Mouse (Mus musculus) hindbrain, embryonic 12.5 days (tissue): ENCODE measurements around the gene S100a4. TPM values are rescaled to one million over a fixed set of nuclear protein-coding genes. Genes with fewer than 3 reads are reported as not detected.

Experiments
- ATAC-seq: fragments of 200-750 bp; cut with Nextera tagmentation; 2 replicates; pipeline ENCODE4 v1.8.0; 2017; ENCODE audit warnings: moderate TSS enrichment; ENCODE audit not compliant: low FRiP score
- H3K27ac ChIP-seq: fragments of 300-500 bp; sonication (generic); 2 replicates; pipeline ENCODE4 v1.5.1; 2016; ENCODE audit warnings: mild to moderate bottlenecking
- H3K27me3 ChIP-seq: fragments of 300-500 bp; sonication (generic); 2 replicates; pipeline ENCODE4 v1.6.1; 2016; ENCODE audit warnings: mild to moderate bottlenecking
- H3K36me3 ChIP-seq: fragments of 300-500 bp; sonication (generic); 2 replicates; pipeline ENCODE4 v1.6.1; 2016; ENCODE audit warnings: mild to moderate bottlenecking
- H3K4me1 ChIP-seq: fragments of 300-500 bp; sonication (generic); 2 replicates; pipeline ENCODE4 v1.6.1; 2016
- H3K4me2 ChIP-seq: fragments of 300-500 bp; sonication (generic); replicated peaks from 2 replicates; pipeline ENCODE4 v1.6.1; 2016; ENCODE audit warnings: mild to moderate bottlenecking
- H3K4me3 ChIP-seq: fragments of 300-500 bp; sonication (generic); 2 replicates; pipeline ENCODE4 v1.5.1; 2016; ENCODE audit warnings: mild to moderate bottlenecking
- H3K9ac ChIP-seq: fragments of 300-500 bp; sonication (generic); 2 replicates; pipeline ENCODE4 v1.6.1; 2016; ENCODE audit warnings: mild to moderate bottlenecking, moderate library complexity
- H3K9me3 ChIP-seq: fragments of 300-500 bp; sonication (generic); replicated peaks from 2 replicates; pipeline ENCODE4 v1.6.1; 2016; ENCODE audit warnings: mild to moderate bottlenecking
- WGBS: fragments of 180-500 bp; shearing (Covaris S2); methylation state at CpG from one replicate; pipeline ENCODE4 v1.1.7; 2016; 5-methylcytosine and 5-hydroxymethylcytosine counted together
- polyA plus RNA-seq: library from polyadenylated mRNA; unstranded; fragments of >200 nt; fragmentation: Nextera tagmentation; extraction: Ambion mirVana; gene quantifications from 2 replicates; pipeline ENCODE4 v1.2.1, GENCODE M21; 2016

Gene S100a4
- polyA plus RNA-seq, 1 experiment from 2014 or later, result 1.3 TPM

DNA sequence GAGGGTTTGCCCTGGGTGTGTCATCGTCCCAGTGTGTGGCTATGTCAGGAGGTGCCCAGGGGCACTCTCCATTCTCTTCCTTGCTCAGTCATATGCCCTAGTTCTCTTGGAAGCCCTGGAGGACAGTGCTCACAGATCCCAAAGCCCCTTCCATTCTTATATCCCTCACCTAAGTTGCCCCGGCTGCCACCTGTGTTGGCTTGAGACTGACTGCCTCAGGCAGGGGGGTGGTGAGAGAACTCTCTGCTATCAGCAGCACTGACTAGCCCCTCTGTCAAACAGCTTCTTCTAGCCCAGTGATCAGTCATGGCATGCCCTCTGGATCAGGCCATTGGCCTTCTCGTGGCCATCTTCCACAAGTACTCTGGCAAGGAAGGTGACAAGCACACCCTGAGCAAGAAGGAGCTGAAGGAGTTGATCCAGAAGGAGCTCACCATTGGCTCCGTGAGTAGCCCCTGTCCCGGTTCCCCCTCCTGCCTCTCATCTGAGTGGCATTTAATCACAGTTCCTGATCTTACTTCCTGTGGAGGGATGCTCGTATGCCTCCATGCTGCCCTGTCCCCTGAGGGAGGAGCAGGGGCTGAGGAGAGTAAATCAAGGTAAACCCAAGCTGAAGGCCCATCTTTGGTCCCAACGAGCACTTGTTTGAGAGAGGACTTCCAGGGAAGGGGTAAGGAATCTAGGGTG is 10.0 kb downstream of the S100a4 start:
- Histone ChIP-seq H3K9me3 (no peaks in the 10 kb centered on the region), H3K9ac (no peak overlapping the region), H3K27ac (no peak overlapping the region), H3K27me3 (0 out of 2 replicates have a peak, but pooled peaks cover 9% of the 10 kb centered on the region), H3K36me3 (no peaks in the 10 kb centered on the region), H3K4me3 (peak overlapping the region; percentile 29; the same call in 1 of the 2 replicates), H3K4me2 (peak overlapping the region; percentile 66), H3K4me1 (peaks cover 7% of the 10 kb centered on the region)
- 75% methylated on average over 7 of the region's 7 CpGs for WGBS
- ATAC-seq, result no peak; the same call in 1 of the 2 replicates

DNA sequence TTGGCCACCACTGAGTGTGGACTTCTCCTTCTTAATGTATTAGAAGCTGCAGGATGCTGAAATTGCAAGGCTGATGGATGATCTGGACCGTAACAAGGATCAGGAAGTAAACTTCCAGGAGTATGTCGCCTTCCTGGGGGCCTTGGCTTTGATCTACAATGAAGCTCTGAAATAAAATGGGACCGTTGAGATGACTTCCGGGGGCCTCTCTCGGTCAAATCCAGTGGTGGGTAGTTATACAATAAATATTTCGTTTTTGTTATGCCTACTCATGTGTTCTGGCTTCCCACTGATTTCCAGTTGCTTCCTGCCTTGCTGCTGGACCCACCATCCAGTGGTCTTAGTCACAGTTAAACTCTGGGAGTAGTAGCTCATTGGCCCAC is 10.6 kb downstream of the S100a4 start:
- no peaks in the 10 kb centered on the region for H3K36me3 ChIP-seq
- H3K4me3 ChIP-seq, result no peak overlapping the region
- no peaks in the 10 kb centered on the region for H3K9me3 ChIP-seq
- H3K27ac ChIP-seq, result no peak overlapping the region
- ATAC-seq, result no peak
- H3K9ac ChIP-seq, result no peak overlapping the region
- peaks cover 7% of the 10 kb centered on the region for H3K4me1 ChIP-seq
- no peak overlapping the region for H3K4me2 ChIP-seq
- 94% methylated on average over 6 of the region's 6 CpGs for WGBS
- H3K27me3 ChIP-seq, result 0 out of 2 replicates have a peak, but pooled peaks cover 9% of the 10 kb centered on the region

DNA sequence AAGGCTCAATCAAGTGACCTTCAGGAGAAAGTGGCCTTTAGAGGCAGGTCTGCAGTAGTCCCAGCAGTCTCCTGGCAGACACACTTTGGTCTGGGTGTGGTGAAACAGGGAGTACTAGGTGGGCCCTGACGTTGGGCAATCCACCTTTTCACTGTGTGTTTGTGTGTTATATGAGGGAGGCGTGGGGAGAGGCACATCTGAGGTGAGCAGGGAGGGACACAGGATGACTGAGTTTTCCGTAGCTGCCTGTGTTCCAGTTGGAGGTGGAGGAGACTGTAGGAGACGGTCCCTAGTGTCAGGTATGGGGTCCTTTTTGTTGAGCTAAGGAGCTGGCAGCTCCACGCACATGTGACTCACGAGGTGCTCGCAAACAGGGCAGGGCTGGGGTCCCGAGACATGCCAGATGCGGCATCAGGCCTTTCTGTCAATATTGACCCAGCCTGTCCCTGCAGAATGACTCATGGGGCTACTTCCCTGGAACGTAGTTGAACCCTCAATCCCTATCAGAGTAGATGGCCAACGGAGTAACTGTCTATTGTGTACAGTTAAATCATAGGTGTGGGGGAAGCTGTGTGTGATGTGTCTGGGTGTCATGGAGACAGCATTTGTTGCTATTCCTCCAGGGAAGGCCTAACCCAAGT is 11.2 kb downstream of the S100a4 start:
- Histone ChIP-seq H3K4me3 (no peak overlapping the region), H3K9me3 (no peaks in the 10 kb centered on the region), H3K36me3 (no peaks in the 10 kb centered on the region), H3K4me2 (no peak overlapping the region), H3K27ac (no peak overlapping the region), H3K9ac (no peak overlapping the region), H3K4me1 (peaks cover 7% of the 10 kb centered on the region), H3K27me3 (0 out of 2 replicates have a peak, but pooled peaks cover 9% of the 10 kb centered on the region)
- ATAC-seq, result no peak
- WGBS, result 86% methylated on average over 11 of the region's 11 CpGs

DNA sequence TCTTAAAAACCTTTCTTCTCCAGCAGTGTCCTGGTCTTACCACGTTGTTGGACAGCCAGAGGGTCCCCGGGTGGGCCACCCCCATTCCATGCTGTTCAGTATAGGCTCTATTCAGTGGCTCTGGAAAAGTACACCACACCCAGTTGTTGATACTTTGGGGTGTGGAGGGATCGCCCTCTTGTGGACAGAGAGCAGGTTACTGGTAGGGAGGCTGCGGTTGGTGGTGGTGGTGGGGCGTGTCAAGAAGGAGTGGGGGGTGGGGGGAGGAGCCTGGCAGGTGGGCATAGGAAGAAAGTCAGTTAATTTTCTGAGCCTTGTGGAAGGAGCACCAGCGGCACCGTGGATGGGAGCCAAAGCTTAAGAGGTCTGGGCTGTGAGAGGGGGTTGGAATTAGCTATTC is 11.8 kb downstream of the S100a4 start:
- Histone ChIP-seq H3K27ac (no peak overlapping the region), H3K36me3 (no peaks in the 10 kb centered on the region), H3K4me2 (no peak overlapping the region), H3K9me3 (no peaks in the 10 kb centered on the region), H3K27me3 (0 out of 2 replicates have a peak, but pooled peaks cover 9% of the 10 kb centered on the region), H3K4me3 (no peak overlapping the region), H3K9ac (no peak overlapping the region), H3K4me1 (peaks cover 7% of the 10 kb centered on the region)
- peak; percentile 36; the same call in 1 of the 2 replicates for ATAC-seq
- WGBS, result 9% methylated on average over 7 of the region's 7 CpGs

DNA sequence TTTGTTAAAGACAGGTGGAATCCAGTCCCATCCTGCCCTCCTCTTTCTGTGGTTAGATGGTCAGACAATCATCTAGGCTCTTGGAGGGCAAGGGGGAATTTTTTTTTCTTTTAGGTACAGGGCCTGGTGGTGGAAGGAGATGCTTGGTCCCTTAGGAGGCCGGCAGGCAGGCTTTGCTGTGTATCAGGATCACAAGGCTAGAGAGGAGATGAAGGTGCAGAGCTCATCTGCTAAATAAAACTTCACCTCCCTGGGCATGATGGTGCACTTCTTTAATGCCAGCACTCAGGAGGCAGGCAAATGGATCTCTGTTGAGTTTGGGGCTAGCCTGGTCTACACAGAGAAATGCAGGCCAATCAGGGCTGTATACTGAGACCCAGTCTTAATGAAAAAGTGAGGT is 12.3 kb downstream of the S100a4 start:
- whole genome bisulfite sequencing, result 67% methylated on average over 1 of the region's 1 CpGs
- H3K9me3 ChIP-seq, result no peaks in the 10 kb centered on the region
- no peaks in the 10 kb centered on the region for H3K36me3 ChIP-seq
- no peak overlapping the region for H3K27ac ChIP-seq
- no peak overlapping the region for H3K4me3 ChIP-seq
- 0 out of 2 replicates have a peak, but pooled peaks cover 9% of the 10 kb centered on the region for H3K27me3 ChIP-seq
- no peak overlapping the region for H3K4me2 ChIP-seq
- H3K9ac ChIP-seq, result no peak overlapping the region
- H3K4me1 ChIP-seq, result peaks cover 7% of the 10 kb centered on the region
- ATAC-seq, result no peak

DNA sequence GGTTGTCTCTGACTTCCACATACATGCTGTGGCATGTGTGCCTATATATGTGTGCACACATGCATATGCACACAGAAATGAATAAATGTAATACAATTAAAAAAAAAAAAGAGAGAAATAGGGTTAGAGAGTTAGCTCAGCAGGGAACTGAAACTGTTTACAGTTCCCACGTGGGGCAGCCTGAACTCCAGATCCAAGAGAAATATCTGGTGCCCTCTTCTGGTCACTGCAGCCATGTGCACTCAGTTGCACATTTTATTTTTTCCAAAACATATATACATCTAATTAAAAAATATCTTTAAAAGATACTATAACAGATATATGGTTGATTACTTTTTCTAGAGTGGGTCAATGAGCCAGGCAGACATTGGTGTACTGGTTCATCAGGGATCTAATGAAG is 14.0 kb downstream of the S100a4 start:
- no peak for ATAC-seq
- Histone ChIP-seq H3K9ac (no peak overlapping the region), H3K4me1 (peaks cover 7% of the 10 kb centered on the region), H3K36me3 (no peaks in the 10 kb centered on the region), H3K9me3 (no peaks in the 10 kb centered on the region), H3K27ac (no peak overlapping the region), H3K4me3 (no peak overlapping the region), H3K4me2 (no peak overlapping the region), H3K27me3 (0 out of 2 replicates have a peak, but pooled peaks cover 9% of the 10 kb centered on the region)
- WGBS, result 14% methylated on average over 1 of the region's 1 CpGs

DNA sequence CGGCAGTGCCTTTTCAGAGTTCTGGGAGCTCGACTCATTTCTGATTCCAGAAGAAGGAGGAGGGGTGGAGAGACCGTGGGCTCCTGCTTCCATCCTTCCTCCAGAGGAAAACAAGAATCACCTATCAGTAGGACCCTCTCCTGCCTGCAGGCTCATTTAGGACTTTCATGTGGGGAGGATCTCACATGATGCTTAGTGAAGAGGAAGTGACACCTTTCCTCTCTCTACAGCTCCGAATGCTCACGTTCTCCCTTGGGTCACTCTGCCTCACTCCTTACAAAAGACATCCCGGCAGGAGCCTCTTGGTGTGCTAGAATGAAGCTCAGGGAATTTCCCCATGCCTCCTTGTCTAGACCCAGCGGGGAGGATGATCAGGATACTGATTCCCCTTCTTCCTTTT is 18.0 kb downstream of the S100a4 start:
- H3K36me3 ChIP-seq, result no peaks in the 10 kb centered on the region
- no peak for ATAC-seq
- H3K4me2 ChIP-seq, result no peak overlapping the region
- no peak overlapping the region for H3K27ac ChIP-seq
- 60% methylated on average over 7 of the region's 7 CpGs for WGBS
- H3K27me3 ChIP-seq, result no peaks in the 10 kb centered on the region
- H3K9ac ChIP-seq, result no peak overlapping the region
- H3K9me3 ChIP-seq, result no peaks in the 10 kb centered on the region
- peaks cover 11% of the 10 kb centered on the region for H3K4me1 ChIP-seq
- no peak overlapping the region for H3K4me3 ChIP-seq

DNA sequence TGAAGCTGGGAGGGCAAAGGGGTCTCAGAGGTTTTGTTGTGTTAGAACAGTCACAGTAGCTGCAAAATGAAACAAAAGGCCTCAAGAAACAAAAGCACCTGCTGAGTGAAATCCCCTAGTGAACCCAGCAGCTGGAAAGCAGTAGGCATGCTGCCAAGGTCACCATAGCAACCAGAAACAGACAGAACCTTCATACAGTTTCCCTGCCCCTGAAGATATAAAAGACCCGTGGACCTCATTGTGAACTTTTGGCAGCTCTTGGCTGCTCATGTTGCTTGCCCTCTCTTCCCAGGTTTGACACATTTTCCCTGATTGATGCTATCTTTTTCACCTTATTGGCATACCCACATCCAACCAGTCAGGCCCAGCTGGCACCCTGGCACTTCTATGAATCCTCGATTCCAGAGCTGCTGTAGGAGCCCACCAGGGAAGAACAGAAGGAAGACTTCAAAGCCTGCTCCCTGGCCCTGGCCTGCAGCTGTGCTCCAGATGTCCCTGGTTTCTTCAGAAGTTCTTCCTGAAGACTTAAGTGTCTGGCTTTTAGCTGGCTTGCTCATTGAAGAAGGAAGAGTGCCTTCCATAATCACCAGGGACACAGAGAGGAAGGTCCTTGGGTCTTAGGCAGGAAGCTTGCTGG is 20.0 kb downstream of the S100a4 start:
- H3K4me2 ChIP-seq, result no peak overlapping the region
- H3K27ac ChIP-seq, result peak overlapping the region; percentile 5; the same call in 1 of the 2 replicates
- whole genome bisulfite sequencing, result 5% methylated on average over 2 of the region's 2 CpGs
- no peak overlapping the region for H3K9ac ChIP-seq
- ATAC-seq, result peak; percentile 65
- H3K4me3 ChIP-seq, result no peak overlapping the region
- no peaks in the 10 kb centered on the region for H3K27me3 ChIP-seq
- peaks cover 11% of the 10 kb centered on the region for H3K4me1 ChIP-seq
- no peaks in the 10 kb centered on the region for H3K36me3 ChIP-seq
- H3K9me3 ChIP-seq, result no peaks in the 10 kb centered on the region

DNA sequence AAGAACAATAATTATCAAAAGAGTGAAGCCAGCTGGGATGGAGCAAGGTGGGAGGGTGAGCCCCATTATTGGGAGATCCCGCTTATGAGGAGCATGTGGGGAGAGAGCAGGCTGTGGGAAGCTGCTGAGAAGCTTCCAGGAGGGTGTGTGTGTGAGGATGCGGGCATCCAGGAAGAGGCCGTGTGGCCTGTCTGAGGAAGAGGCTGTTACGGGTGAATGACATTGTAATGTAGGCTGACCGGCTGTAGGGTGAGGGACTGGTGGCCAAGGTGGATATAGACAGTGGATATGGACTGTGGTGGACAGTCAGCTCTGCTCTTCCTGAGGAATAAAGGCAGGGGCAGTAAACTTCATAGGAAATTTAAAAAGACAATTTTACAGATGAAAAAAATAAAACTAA is 21.9 kb downstream of the S100a4 start:
- no peak overlapping the region for H3K27ac ChIP-seq
- peaks cover 11% of the 10 kb centered on the region for H3K4me1 ChIP-seq
- H3K36me3 ChIP-seq, result no peaks in the 10 kb centered on the region
- H3K9ac ChIP-seq, result no peak overlapping the region
- no peaks in the 10 kb centered on the region for H3K9me3 ChIP-seq
- no peak overlapping the region for H3K4me3 ChIP-seq
- 71% methylated on average over 5 of the region's 5 CpGs for WGBS
- H3K4me2 ChIP-seq, result no peak overlapping the region
- no peaks in the 10 kb centered on the region for H3K27me3 ChIP-seq
- no peak for ATAC-seq

DNA sequence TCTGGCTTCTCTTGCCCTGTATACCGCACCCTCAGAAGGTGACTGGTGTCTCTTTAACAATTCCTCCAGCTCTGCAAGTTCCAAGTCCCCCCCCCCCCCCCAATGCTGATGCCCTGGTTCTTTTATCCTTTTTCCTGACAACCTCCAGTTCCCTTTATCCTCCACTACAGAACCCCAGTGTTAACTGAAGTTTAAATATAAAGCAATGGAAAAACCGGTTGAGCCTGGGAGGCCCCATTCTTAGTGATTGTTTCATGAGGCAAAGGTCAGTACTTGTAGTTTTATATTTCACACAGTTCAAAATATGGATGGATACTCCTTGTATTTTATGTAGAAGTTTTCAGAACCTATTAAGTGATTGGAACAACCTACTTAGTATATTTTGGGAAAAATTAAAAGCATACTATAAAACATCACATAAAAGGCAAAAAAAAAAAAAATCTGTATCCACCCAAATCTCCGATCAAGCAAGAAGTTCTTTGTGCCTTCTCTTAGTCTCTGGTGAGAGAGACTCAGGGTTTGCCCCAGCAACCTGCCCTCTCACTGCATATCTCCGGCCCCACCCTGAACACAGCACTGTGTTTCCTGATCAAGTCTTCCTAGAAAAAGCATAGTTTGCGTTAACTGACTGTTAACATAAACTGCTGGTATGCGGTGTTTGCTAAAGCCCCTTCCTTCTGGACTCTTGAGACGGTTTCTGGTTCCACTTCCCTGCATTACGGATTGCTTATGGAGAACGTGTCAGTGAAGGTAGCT is 22.9 kb downstream of the S100a4 start:
- Histone ChIP-seq H3K4me1 (peaks cover 11% of the 10 kb centered on the region), H3K9me3 (no peaks in the 10 kb centered on the region), H3K27me3 (no peaks in the 10 kb centered on the region), H3K27ac (no peak overlapping the region), H3K4me2 (no peak overlapping the region), H3K36me3 (no peaks in the 10 kb centered on the region), H3K4me3 (no peak overlapping the region), H3K9ac (no peak overlapping the region)
- ATAC-seq, result no peak
- WGBS, result 78% methylated on average over 9 of the region's 9 CpGs

DNA sequence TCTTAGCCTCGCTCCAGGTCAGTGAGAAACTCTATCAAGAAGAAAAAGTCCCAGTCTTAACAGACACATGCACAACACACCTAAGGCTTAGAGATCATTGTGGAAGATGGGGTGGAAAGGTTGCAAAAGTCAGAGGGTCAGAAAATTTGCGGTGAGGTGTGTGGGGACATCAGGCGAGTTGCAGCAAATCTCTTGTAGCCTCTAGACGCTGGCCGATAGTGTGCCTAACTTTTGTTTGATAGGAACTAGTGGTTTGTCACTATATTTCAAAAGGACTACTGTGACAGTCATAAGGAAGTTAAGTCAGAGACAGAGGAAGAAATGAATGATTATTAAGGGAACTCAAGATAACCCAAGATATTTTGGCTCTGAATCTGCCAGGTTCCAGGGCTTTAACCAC is 23.8 kb downstream of the S100a4 start:
- 91% methylated on average over 5 of the region's 5 CpGs for WGBS
- H3K9ac ChIP-seq, result no peak overlapping the region
- H3K27me3 ChIP-seq, result no peaks in the 10 kb centered on the region
- peaks cover 11% of the 10 kb centered on the region for H3K4me1 ChIP-seq
- H3K27ac ChIP-seq, result no peak overlapping the region
- H3K36me3 ChIP-seq, result no peaks in the 10 kb centered on the region
- no peak overlapping the region for H3K4me2 ChIP-seq
- no peaks in the 10 kb centered on the region for H3K9me3 ChIP-seq
- ATAC-seq, result no peak
- no peak overlapping the region for H3K4me3 ChIP-seq

DNA sequence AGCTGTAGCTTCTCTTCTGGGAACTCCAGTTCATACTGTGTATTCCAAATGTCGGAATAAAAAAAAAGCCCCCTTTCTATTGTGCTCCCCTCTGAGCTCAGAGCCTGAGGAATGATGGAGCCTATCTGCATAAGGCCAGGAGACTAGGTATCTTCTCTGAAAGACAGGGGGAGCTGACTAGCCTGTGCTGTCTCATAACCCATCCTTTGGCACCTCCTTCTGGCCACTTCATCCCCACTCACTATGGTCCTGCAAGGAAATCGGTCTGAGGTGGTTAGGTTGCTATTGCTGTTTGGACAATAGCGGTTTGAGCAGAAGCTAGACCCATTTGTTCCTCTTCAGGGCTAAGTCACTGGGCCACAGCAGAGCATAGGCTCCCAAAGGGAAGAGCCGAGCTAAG is 24.2 kb downstream of the S100a4 start:
- Histone ChIP-seq H3K4me2 (no peak overlapping the region), H3K27ac (no peak overlapping the region), H3K9me3 (no peaks in the 10 kb centered on the region), H3K36me3 (no peaks in the 10 kb centered on the region), H3K4me1 (peaks cover 11% of the 10 kb centered on the region), H3K27me3 (no peaks in the 10 kb centered on the region), H3K9ac (no peak overlapping the region), H3K4me3 (no peak overlapping the region)
- WGBS, result 67% methylated on average over 4 of the region's 4 CpGs
- ATAC-seq, result no peak
